Mouse (Mus musculus) kidney, adult 2 months (tissue): Measurements from ENCODE around the gene Kdm4d.

Source experiments
- CTCF ChIP-seq: fragments of 200-500 bp; conservative IDR thresholded peaks from 2 replicates; pipeline ENCODE4 v1.5.1; 2011; ENCODE audit warnings: low read depth, mild to moderate bottlenecking, control low read depth, low read length, moderate library complexity, mixed read lengths; ENCODE audit not compliant: insufficient read depth, insufficient read length
- POLR2A ChIP-seq: fragments of 200-500 bp; IDR thresholded peaks from one replicate; pipeline ENCODE4 v1.6.1; 2011; ENCODE audit warnings: low read depth, low read length, control low read depth

- TF ChIP-seq CTCF (no peak), POLR2A (no peak)
Measured at GRCm38 (mm10) chr9:14530004-14530403, 29.7 kb upstream of the Kdm4d start.
